Mouse (Mus musculus): ENCODE results near the gene Pcnx2. TPM values are rescaled to one million over a fixed set of nuclear protein-coding genes. Genes with fewer than 3 reads are reported as not detected.

Pcnx2 gene
- polyA plus RNA-seq, 1 experiment from 2014 or later, result 3.3 TPM

DNA sequence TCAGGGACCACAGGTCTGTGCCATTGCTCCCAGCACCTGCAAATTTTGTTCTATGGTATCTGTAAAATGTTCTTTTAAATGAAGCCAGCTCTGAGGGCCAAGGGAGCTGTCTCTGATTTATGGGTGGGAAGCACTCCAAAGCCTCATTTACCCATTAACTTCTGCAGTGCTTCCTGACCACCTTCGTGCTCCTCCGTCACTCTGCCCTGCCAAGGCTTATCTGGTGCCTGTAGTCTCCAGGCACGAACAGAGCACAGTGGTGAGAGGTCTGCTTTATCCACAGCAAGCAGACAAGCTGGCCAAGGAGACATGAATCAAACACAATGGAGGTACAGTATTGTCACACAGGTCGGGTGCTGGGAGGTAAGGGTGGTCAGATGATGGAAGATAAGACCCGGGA, 44.8 kb downstream of the Pcnx2 start:
- Histone ChIP-seq H3K36me3 (peaks cover 27% of the 10 kb centered on the region), H3K9me3 (no peaks in the 10 kb centered on the region), H3K4me3 (no peak overlapping the region), H3K27ac (no peak overlapping the region), H3K9ac (no peak overlapping the region), H3K4me2 (no peak overlapping the region), H3K27me3 (peaks cover 13% of the 10 kb centered on the region), H3K4me1 (replicated peaks) (peaks cover 12% of the 10 kb centered on the region)
- 84% methylated on average over 5 of the region's 5 CpGs for WGBS
- no peak for ATAC-seq (ENCODE audit: low FRiP score)

GRCm38 (mm10) chr8:125849181-125849580, 48.9 kb downstream of the Pcnx2 start:
- Histone ChIP-seq H3K27me3 (peaks cover 9% of the 10 kb centered on the region), H3K27ac (no peak overlapping the region), H3K4me2 (no peak overlapping the region), H3K9me3 (no peaks in the 10 kb centered on the region), H3K4me1 (replicated peaks) (peaks cover 27% of the 10 kb centered on the region), H3K4me3 (no peak overlapping the region), H3K9ac (no peak overlapping the region), H3K36me3 (peaks cover 27% of the 10 kb centered on the region)
- 83% methylated on average over 4 of the region's 4 CpGs for WGBS
- no peak for ATAC-seq (ENCODE audit: low FRiP score)

DNA sequence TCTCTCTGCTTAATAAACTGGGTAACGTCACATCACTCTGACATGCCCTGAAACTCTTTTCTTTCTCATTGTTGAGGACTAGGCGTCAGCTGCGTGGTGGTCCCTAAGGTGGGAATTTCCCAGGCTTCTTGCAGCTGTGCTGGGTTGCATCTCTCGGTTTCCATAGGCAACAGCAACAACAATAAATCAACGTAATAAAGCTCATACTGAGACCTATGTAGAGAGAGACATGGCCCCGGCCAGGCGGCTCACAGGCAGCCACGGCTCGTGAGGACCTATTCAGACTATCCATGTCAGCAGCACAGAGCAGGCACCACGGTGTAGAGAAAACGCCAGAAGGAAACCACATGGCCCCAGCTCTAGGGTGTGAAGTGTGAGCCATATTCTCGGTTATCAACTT, 50.3 kb downstream of the Pcnx2 start:
- 33% methylated on average over 12 of the region's 12 CpGs for WGBS
- H3K27me3 ChIP-seq, result peaks cover 9% of the 10 kb centered on the region
- H3K4me3 ChIP-seq, result no peak overlapping the region
- ATAC-seq (ENCODE audit: low FRiP score), result peak; percentile 57
- H3K4me1 ChIP-seq (replicated peaks), result peaks cover 36% of the 10 kb centered on the region
- no peak overlapping the region for H3K4me2 ChIP-seq
- H3K9me3 ChIP-seq, result no peaks in the 10 kb centered on the region
- no peak overlapping the region for H3K9ac ChIP-seq
- peaks cover 21% of the 10 kb centered on the region for H3K36me3 ChIP-seq
- peak overlapping the region; percentile 72 for H3K27ac ChIP-seq

DNA sequence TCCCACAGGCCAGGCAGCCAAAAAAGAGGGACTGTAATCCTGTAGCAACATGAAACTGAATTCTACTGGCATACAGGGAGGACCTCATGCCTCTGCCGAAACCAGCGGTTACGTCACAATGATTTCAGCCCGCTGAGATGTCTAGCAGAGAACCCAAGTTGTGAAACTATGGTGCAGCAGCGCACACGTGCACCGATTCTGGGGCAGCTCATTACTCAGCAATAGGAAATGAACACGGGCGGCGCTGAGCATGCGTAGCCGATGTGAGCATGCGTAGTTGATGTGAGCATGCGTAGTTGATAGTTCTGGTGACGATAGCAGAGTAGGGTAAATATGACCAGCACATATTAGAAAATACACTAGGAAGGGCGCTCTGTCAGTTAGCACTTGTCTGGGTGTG, 52.8 kb downstream of the Pcnx2 start:
- H3K9ac ChIP-seq, result no peak overlapping the region
- H3K9me3 ChIP-seq, result no peaks in the 10 kb centered on the region
- ATAC-seq (ENCODE audit: low FRiP score), result no peak
- WGBS, result 95% methylated on average over 16 of the region's 16 CpGs
- H3K4me2 ChIP-seq, result no peak overlapping the region
- H3K27ac ChIP-seq, result no peak overlapping the region
- peaks cover 3% of the 10 kb centered on the region; the same call in 1 of the 2 replicates for H3K27me3 ChIP-seq
- H3K4me1 ChIP-seq (replicated peaks), result peaks cover 45% of the 10 kb centered on the region
- H3K4me3 ChIP-seq, result no peak overlapping the region
- H3K36me3 ChIP-seq, result peaks cover 21% of the 10 kb centered on the region

DNA sequence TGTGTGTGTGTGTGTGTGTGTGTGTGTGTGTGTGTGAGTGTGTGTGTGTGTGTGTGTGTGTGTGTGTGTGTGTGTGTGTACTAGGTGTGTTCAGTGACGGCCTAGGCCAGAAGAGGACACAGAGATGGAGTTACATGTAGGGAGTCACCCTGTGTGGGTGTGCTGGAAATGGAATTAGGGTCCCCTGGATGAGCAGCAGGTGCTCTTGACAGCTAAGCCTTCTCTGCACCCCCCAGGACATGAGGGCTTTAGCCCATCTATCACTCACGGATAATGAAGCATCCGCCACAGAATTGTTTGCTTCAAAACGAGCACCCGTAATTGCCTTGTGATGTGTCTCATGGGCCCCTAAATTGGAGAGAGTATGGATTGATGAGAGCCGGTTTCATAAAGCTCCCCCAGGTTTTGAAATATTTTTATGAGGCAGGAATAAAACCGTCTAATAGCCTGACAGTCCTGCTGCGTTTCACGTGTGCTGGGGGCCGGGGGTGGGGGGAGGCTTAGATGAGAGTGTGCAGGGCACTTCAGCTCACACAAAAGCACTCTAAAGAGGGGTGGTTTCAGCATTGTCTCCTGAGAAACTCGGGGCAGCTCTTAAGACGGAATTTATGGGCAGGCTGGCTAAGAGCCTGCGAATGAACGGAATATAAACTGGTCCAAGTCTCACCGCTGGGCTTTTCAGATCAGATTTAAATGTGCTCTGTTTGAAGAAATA, 54.8 kb downstream of the Pcnx2 start:
- 0 out of 2 replicates have a peak, but pooled peaks cover 5% of the 10 kb centered on the region for H3K27me3 ChIP-seq
- peaks cover 19% of the 10 kb centered on the region for H3K36me3 ChIP-seq
- peaks cover 40% of the 10 kb centered on the region for H3K4me1 ChIP-seq (replicated peaks)
- no peak overlapping the region for H3K9ac ChIP-seq
- no peak overlapping the region for H3K4me3 ChIP-seq
- H3K4me2 ChIP-seq, result no peak overlapping the region
- H3K27ac ChIP-seq, result no peak overlapping the region
- ATAC-seq (ENCODE audit: low FRiP score), result peak; percentile 34; the same call in 1 of the 2 replicates
- 29% methylated on average over 15 of the region's 15 CpGs for WGBS
- H3K9me3 ChIP-seq, result no peaks in the 10 kb centered on the region

DNA sequence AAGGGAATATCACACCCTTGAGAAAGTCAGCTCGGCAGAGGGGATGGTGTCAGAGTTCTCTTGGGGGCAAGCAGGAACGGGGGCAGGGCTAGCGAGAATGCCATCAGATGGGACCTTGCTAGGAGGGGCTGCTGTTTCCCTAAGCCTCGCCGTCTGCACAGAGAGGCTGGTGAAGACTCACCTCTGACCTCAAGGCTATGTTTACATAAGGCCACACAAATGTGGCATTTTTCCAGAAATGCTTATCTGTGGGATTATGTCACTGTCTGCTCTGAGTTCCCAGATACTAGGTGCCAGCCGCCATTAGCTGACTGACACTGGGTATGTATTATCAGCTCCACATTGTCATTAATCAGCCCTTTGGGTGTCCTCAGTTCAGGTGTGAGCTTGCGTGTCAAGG, 56.0 kb downstream of the Pcnx2 start:
- Histone ChIP-seq H3K27me3 (peaks cover 10% of the 10 kb centered on the region; the same call in 1 of the 2 replicates), H3K27ac (no peak overlapping the region; the same call in 1 of the 2 replicates), H3K9ac (no peak overlapping the region), H3K4me3 (no peak overlapping the region), H3K4me2 (no peak overlapping the region), H3K36me3 (peaks cover 25% of the 10 kb centered on the region), H3K4me1 (replicated peaks) (peaks cover 29% of the 10 kb centered on the region), H3K9me3 (no peaks in the 10 kb centered on the region)
- no peak for ATAC-seq (ENCODE audit: low FRiP score)
- WGBS, result 55% methylated on average over 7 of the region's 7 CpGs

- no peak overlapping the region for H3K27ac ChIP-seq
- ATAC-seq (ENCODE audit: low FRiP score), result no peak
- H3K9me3 ChIP-seq, result no peaks in the 10 kb centered on the region
- H3K4me3 ChIP-seq, result no peak overlapping the region
- H3K36me3 ChIP-seq, result peaks cover 7% of the 10 kb centered on the region
- 26% methylated on average over 2 of the region's 2 CpGs for WGBS
- no peak overlapping the region for H3K4me2 ChIP-seq
- peaks cover 20% of the 10 kb centered on the region for H3K4me1 ChIP-seq (replicated peaks)
- H3K27me3 ChIP-seq, result 0 out of 2 replicates have a peak, but pooled peaks cover 3% of the 10 kb centered on the region
- H3K9ac ChIP-seq, result no peak overlapping the region
Measured at GRCm38 (mm10) chr8:125824688-125825087, 73.4 kb downstream of the Pcnx2 start.

DNA sequence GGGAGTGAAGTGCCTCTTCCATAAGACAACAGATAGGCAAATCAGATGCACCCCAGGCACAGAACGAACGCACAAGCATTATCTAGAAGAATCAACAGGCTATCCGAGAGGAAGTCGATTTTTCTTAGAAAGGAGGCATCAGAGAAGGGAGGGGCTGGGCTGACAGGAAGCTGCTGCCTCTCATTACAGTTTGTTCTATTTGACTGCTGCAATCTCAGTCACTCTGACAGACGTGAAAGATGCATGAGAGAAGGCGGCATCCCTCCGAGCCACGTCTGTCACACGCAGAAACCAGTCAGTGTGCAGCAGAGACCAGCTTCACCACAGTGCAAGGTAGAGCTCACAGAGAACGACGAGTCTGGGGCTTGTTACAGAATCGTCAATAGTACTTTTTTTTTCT, 74.4 kb downstream of the Pcnx2 start:
- peaks cover 7% of the 10 kb centered on the region for H3K36me3 ChIP-seq
- peaks cover 22% of the 10 kb centered on the region for H3K4me1 ChIP-seq (replicated peaks)
- H3K27ac ChIP-seq, result no peak overlapping the region
- ATAC-seq (ENCODE audit: low FRiP score), result no peak
- 0 out of 2 replicates have a peak, but pooled peaks cover 3% of the 10 kb centered on the region for H3K27me3 ChIP-seq
- no peak overlapping the region for H3K4me3 ChIP-seq
- H3K9ac ChIP-seq, result no peak overlapping the region
- 51% methylated on average over 12 of the region's 12 CpGs for WGBS
- no peaks in the 10 kb centered on the region for H3K9me3 ChIP-seq
- no peak overlapping the region for H3K4me2 ChIP-seq

GRCm38 (mm10) chr8:125822065-125822464, 76.1 kb downstream of the Pcnx2 start:
- WGBS, result 77% methylated on average over 14 of the region's 14 CpGs

DNA sequence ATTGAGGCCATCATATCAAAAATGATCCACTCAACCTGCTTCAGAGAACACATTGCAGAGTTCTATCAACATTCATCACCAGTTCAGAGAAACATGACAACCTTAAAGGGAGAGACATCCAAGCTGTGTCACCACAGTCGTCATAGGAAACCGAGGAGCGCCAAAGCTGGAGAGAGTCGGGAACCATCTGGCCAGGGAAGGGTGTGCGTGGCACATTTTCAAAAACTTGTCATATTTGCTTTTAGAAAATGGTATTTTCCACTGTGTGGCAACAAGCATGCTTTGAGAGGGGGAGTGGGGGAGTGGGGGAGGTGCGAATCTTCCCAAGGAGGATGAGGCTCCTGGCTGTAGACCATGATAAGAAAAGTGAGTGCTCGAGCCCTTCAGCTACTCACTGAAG, 78.3 kb downstream of the Pcnx2 start:
- H3K27ac ChIP-seq, result no peak overlapping the region
- no peak overlapping the region for H3K9ac ChIP-seq
- 0 out of 2 replicates have a peak, but pooled peaks cover 4% of the 10 kb centered on the region for H3K9me3 ChIP-seq
- no peak overlapping the region for H3K4me3 ChIP-seq
- H3K36me3 ChIP-seq, result peaks cover 17% of the 10 kb centered on the region
- H3K4me2 ChIP-seq, result no peak overlapping the region
- WGBS, result 80% methylated on average over 7 of the region's 7 CpGs
- H3K4me1 ChIP-seq (replicated peaks), result peaks cover 23% of the 10 kb centered on the region
- no peaks in the 10 kb centered on the region for H3K27me3 ChIP-seq
- ATAC-seq (ENCODE audit: low FRiP score), result no peak

More at GRCm38 (mm10) chr8:125822065-125822464, 76.1 kb downstream of the Pcnx2 start:
- Histone ChIP-seq H3K36me3 (peaks cover 7% of the 10 kb centered on the region), H3K9me3 (no peaks in the 10 kb centered on the region), H3K27ac (peak overlapping the region; percentile 52; the same call in 1 of the 2 replicates), H3K9ac (no peak overlapping the region), H3K4me3 (no peak overlapping the region), H3K4me1 (replicated peaks) (peaks cover 23% of the 10 kb centered on the region), H3K27me3 (0 out of 2 replicates have a peak, but pooled peaks cover 3% of the 10 kb centered on the region), H3K4me2 (no peak overlapping the region)
- ATAC-seq (ENCODE audit: low FRiP score), result no peak

DNA sequence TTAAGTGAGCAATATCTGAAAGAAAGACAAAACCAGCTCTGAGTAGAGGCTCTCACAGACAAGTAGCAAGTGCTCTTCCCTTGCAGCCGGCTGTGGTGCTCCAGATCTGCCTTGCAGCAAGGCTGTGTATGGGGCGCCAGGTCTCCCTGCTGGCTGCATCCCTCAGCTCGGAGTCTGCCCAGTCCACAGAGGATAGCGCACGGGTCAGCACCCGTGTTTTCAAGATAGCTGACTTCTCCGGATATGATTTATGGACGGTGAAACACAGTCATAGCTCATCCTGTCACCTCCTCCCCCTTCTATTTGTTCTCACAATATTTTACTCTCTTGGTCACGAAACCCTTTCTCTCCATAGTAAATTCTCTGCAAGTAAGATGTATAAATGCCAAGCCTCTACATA, 79.3 kb downstream of the Pcnx2 start:
- Histone ChIP-seq H3K4me3 (no peak overlapping the region), H3K9me3 (peaks cover 12% of the 10 kb centered on the region; the same call in 1 of the 2 replicates), H3K4me2 (no peak overlapping the region), H3K9ac (no peak overlapping the region), H3K27me3 (no peaks in the 10 kb centered on the region), H3K27ac (peak overlapping the region; percentile 48; the same call in 1 of the 2 replicates), H3K36me3 (peaks cover 27% of the 10 kb centered on the region), H3K4me1 (replicated peaks) (peaks cover 22% of the 10 kb centered on the region)
- ATAC-seq (ENCODE audit: low FRiP score), result no peak
- 59% methylated on average over 9 of the region's 9 CpGs for WGBS

- H3K4me3 ChIP-seq, result no peak overlapping the region
- H3K27ac ChIP-seq, result no peak overlapping the region
- WGBS, result 87% methylated on average over 5 of the region's 5 CpGs
- H3K9me3 ChIP-seq, result peaks cover 12% of the 10 kb centered on the region; the same call in 1 of the 2 replicates
- no peak overlapping the region for H3K9ac ChIP-seq
- H3K27me3 ChIP-seq, result no peaks in the 10 kb centered on the region
- ATAC-seq (ENCODE audit: low FRiP score), result no peak
- H3K4me1 ChIP-seq (replicated peaks), result peaks cover 9% of the 10 kb centered on the region; the same call in 1 of the 2 replicates
- no peak overlapping the region for H3K4me2 ChIP-seq
- H3K36me3 ChIP-seq, result peaks cover 38% of the 10 kb centered on the region
Measured at GRCm38 (mm10) chr8:125816742-125817141, 81.4 kb downstream of the Pcnx2 start.

DNA sequence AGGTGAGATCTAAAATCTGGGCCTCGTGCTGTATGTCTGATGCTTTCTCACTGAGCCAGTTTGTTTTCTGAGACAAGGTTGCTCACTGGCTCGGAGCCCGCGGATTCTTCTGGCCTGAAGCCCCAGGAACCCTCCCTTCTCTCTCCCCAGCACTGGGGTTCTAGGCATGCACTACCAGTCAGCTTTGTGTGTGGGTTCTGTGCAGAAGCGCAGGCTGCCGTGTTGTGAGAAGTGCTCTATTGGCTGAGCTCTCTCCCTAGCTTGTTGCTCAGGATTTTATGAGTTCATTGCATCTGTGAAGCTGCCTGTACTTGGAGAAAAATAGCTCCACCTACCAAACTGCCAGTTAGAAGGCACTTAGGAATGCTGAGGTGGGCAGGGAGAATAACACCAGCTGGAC, 89.3 kb downstream of the Pcnx2 start:
- Histone ChIP-seq H3K9me3 (no peaks in the 10 kb centered on the region), H3K36me3 (peaks cover 26% of the 10 kb centered on the region), H3K4me3 (no peak overlapping the region), H3K4me2 (no peak overlapping the region), H3K9ac (no peak overlapping the region), H3K27me3 (no peaks in the 10 kb centered on the region), H3K4me1 (replicated peaks) (peaks cover 7% of the 10 kb centered on the region), H3K27ac (0 out of 2 replicates have a peak overlapping the region, but pooled peaks have one; percentile 30)
- ATAC-seq (ENCODE audit: low FRiP score), result no peak
- WGBS, result 92% methylated on average over 6 of the region's 6 CpGs

Measured in hindbrain, embryonic 13.5 days (tissue).